26 mouse cellular contexts compared by ENCODE assay signal in the genomic region with DNA sequence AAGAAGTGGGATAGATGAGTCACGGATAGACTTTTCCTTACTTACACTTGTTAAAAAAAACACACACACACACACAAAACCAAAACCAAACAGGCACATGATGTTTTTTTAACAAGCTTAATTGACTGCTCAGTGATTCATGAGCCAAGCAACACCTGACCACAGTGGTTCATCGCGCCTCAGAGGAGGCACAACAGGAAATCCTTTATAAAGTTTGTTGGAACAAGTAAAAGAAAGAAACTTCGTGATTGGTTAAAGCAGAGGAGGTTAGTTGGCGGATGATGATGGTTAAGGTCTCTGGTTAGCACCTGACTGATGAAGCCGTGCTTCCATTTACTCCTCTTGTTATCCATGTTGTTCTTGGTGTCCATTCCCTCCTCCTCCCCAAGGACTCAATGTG.
"Had no signal": no experiment of that assay in that cellular context is flagged by ENCODE, and none has a peak within 500 bp of the region (broad histone marks: within the 10 kb centered on the region; RNA-seq: fewer than 3 reads in every experiment).

No protein-coding gene starts in this region.

- ATAC-seq: hindbrain, postnatal 0 days; intestine, embryonic 16.5 days; liver, embryonic 12.5 days had no signal

- H3K27ac ChIP-seq: heart, adult 2 months; heart, embryonic 13.5 days; heart, embryonic 15.5 days; hindbrain, embryonic 13.5 days; hindbrain, embryonic 15.5 days; hindbrain, postnatal 0 days; kidney, embryonic 15.5 days; kidney, postnatal 0 days; limb, embryonic 13.5 days; limb, embryonic 15.5 days; liver, embryonic 12.5 days; liver, embryonic 14.5 days had no signal

- H3K4me3 ChIP-seq: heart, adult 2 months; heart, embryonic 13.5 days; heart, embryonic 15.5 days; hindbrain, embryonic 13.5 days; hindbrain, embryonic 15.5 days; kidney, embryonic 15.5 days; limb, embryonic 13.5 days; limb, embryonic 15.5 days; liver, embryonic 12.5 days had no signal

- DNase-seq: gastrocnemius, postnatal 14 days; gastrocnemius, postnatal 36 days; heart, adult 11 months; heart, adult 2 months; heart, postnatal 14 days; heart, postnatal 36 days; kidney, adult 11 months; kidney, adult 2 months; kidney, adult 9 months; kidney, postnatal 14 days; kidney, postnatal 36 days; layer of hippocampus, adult 9-11 months; layer of hippocampus, postnatal 36 days; left cerebral cortex, postnatal 4 days had no signal

- H3K36me3 ChIP-seq: heart, embryonic 13.5 days; heart, embryonic 15.5 days; hindbrain, embryonic 13.5 days; hindbrain, embryonic 15.5 days; kidney, embryonic 15.5 days; limb, embryonic 13.5 days; limb, embryonic 15.5 days; liver, embryonic 12.5 days had no signal

- H3K4me1 ChIP-seq: heart, embryonic 13.5 days; heart, embryonic 15.5 days; hindbrain, embryonic 13.5 days; hindbrain, embryonic 15.5 days; kidney, embryonic 15.5 days; limb, embryonic 13.5 days; limb, embryonic 15.5 days; liver, embryonic 12.5 days had no signal

- H3K9me3 ChIP-seq: heart, embryonic 13.5 days; heart, embryonic 15.5 days; hindbrain, embryonic 13.5 days; hindbrain, embryonic 15.5 days; kidney, embryonic 15.5 days; limb, embryonic 13.5 days; limb, embryonic 15.5 days; liver, embryonic 12.5 days had no signal

- H3K27me3 ChIP-seq: heart, embryonic 13.5 days; heart, embryonic 15.5 days; hindbrain, embryonic 13.5 days; hindbrain, embryonic 15.5 days; kidney, embryonic 15.5 days; limb, embryonic 13.5 days; limb, embryonic 15.5 days; liver, embryonic 12.5 days had no signal
